Mouse (Mus musculus): ENCODE results near the gene Ubash3b. TPM values are rescaled to one million over a fixed set of nuclear protein-coding genes. Genes with fewer than 3 reads are reported as not detected.

Ubash3b gene
- polyA plus RNA-seq, 1 experiment from 2014 or later, result 12.1 TPM

GRCm38 (mm10) chr9:41103722-41104121 is 57.8 kb downstream of the Ubash3b start:
- Histone ChIP-seq H3K9ac (replicated peaks) (no peak overlapping the region), H3K4me3 (replicated peaks) (no peak overlapping the region), H3K9me3 (no peaks in the 10 kb centered on the region), H3K4me2 (replicated peaks) (no peak overlapping the region), H3K36me3 (no peaks in the 10 kb centered on the region), H3K27me3 (no peaks in the 10 kb centered on the region), H3K4me1 (replicated peaks) (peaks cover 8% of the 10 kb centered on the region; the same call in 1 of the 2 replicates), H3K27ac (no peak overlapping the region)
- 96% methylated on average over 8 of the region's 8 CpGs for WGBS
- ATAC-seq, result no peak

GRCm38 (mm10) chr9:41102613-41103012 is 58.9 kb downstream of the Ubash3b start:
- no peak for ATAC-seq
- 82% methylated on average over 10 of the region's 10 CpGs for WGBS
- 0 out of 2 replicates have a peak, but pooled peaks cover 5% of the 10 kb centered on the region for H3K4me1 ChIP-seq (replicated peaks)
- no peaks in the 10 kb centered on the region for H3K27me3 ChIP-seq
- H3K27ac ChIP-seq, result no peak overlapping the region
- H3K4me3 ChIP-seq (replicated peaks), result no peak overlapping the region
- H3K9me3 ChIP-seq, result no peaks in the 10 kb centered on the region
- no peaks in the 10 kb centered on the region for H3K36me3 ChIP-seq
- no peak overlapping the region for H3K4me2 ChIP-seq (replicated peaks)
- no peak overlapping the region for H3K9ac ChIP-seq (replicated peaks)

DNA sequence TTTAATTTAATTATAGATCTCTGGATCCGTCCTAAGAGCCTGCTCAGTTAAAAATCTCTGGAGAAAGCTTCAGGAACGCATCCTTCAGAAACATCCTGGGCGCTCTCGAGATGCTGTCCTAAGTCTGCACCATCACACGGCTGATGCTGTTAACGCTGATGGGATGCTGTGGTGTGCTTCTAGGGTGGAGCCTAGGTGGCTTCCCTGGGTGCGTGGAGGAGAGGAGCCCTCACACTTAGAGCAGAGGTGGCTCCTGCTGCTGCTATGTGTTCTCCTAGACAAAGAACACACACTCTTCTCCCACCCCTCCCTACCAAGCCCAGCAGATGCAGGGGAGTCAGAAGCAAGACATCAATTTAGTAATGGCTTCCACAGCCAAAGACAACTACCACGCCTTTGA is 61.6 kb downstream of the Ubash3b start:
- Histone ChIP-seq H3K4me3 (replicated peaks) (no peak overlapping the region), H3K9ac (replicated peaks) (no peak overlapping the region), H3K9me3 (no peaks in the 10 kb centered on the region), H3K36me3 (no peaks in the 10 kb centered on the region), H3K4me1 (replicated peaks) (no peaks in the 10 kb centered on the region), H3K27ac (no peak overlapping the region), H3K4me2 (replicated peaks) (no peak overlapping the region), H3K27me3 (no peaks in the 10 kb centered on the region)
- 82% methylated on average over 8 of the region's 8 CpGs for WGBS
- no peak for ATAC-seq

DNA sequence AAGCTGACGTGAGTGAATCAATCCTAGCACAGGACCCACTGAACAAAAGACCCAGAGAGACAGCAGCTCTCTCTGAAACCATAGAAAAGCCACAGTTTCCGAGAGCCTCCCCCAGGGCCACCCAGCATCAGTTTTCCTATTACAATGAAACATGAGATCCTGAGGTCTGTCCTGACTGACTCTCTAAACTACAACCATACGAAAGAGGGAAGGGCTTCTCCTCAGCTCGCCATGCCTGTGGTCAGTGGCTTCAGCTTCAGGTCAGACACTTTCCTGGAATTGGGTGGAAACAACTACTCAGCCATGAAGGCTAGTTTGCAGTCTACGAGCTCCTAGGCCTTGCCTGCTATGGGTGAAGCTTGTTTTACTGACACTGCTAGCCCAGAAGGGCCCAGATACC is 62.4 kb downstream of the Ubash3b start:
- Histone ChIP-seq H3K36me3 (no peaks in the 10 kb centered on the region), H3K4me3 (replicated peaks) (no peak overlapping the region), H3K4me1 (replicated peaks) (no peaks in the 10 kb centered on the region), H3K9ac (replicated peaks) (no peak overlapping the region), H3K9me3 (no peaks in the 10 kb centered on the region), H3K27ac (no peak overlapping the region), H3K27me3 (no peaks in the 10 kb centered on the region), H3K4me2 (replicated peaks) (no peak overlapping the region)
- ATAC-seq, result no peak
- WGBS, result 67% methylated on average over 5 of the region's 5 CpGs

DNA sequence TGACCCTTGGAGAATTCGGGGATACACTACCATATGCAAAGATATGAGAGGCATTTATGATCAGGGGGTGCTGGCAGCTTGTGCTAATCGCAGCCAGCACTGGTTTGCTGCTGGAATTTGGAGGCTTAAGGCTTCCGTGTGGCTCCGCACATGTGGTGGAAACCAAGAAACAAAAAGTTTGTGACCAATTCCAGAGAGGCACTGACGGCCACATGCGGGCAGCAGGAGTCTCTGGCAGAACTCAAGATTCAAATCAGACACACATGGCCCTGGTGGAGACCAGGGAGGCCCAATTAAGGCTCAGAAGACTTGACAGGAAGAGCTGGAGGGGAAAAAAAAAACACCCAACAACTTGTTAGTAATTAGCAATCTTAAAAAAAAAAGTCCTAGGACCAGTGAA is 63.4 kb downstream of the Ubash3b start:
- H3K4me1 ChIP-seq (replicated peaks), result no peaks in the 10 kb centered on the region
- 91% methylated on average over 6 of the region's 6 CpGs for WGBS
- H3K4me2 ChIP-seq (replicated peaks), result no peak overlapping the region
- no peak overlapping the region for H3K9ac ChIP-seq (replicated peaks)
- no peak overlapping the region for H3K27ac ChIP-seq
- H3K27me3 ChIP-seq, result no peaks in the 10 kb centered on the region
- no peak overlapping the region for H3K4me3 ChIP-seq (replicated peaks)
- H3K36me3 ChIP-seq, result no peaks in the 10 kb centered on the region
- H3K9me3 ChIP-seq, result no peaks in the 10 kb centered on the region
- ATAC-seq, result no peak

- ATAC-seq, result no peak
- WGBS, result 92% methylated on average over 12 of the region's 12 CpGs
- Histone ChIP-seq H3K9ac (replicated peaks) (no peak overlapping the region), H3K4me2 (replicated peaks) (no peak overlapping the region), H3K27ac (no peak overlapping the region; the same call in 1 of the 2 replicates), H3K27me3 (no peaks in the 10 kb centered on the region), H3K9me3 (no peaks in the 10 kb centered on the region), H3K36me3 (no peaks in the 10 kb centered on the region), H3K4me1 (replicated peaks) (peaks cover 3% of the 10 kb centered on the region; the same call in 1 of the 2 replicates), H3K4me3 (replicated peaks) (no peak overlapping the region)
Measured at GRCm38 (mm10) chr9:41091993-41092392, 69.5 kb downstream of the Ubash3b start.

DNA sequence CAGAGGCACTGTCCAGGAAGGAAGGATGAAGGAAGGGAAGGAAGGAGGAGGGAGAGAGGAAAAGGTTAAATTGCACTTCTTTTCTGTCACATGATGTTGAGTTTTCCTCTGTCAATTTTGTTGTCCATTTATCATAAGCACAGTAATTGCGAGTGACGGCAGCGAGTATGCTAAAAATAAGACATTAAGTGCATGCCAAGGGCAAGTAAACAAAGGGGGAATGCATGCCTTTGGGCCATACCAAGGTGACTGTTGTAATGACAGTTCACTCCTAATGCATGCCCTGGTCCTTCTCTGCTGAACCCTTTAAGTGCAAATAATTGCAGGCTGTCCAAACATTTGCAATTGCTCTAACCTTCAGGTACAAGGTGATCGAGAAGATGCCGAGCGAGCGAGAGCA is 70.3 kb downstream of the Ubash3b start:
- no peak for ATAC-seq
- no peak overlapping the region for H3K4me3 ChIP-seq (replicated peaks)

GRCm38 (mm10) chr9:41087831-41088383 is 73.6 kb downstream of the Ubash3b start:
- no peaks in the 10 kb centered on the region for H3K36me3 ChIP-seq
- H3K9me3 ChIP-seq, result no peaks in the 10 kb centered on the region
- H3K9ac ChIP-seq (replicated peaks), result no peak overlapping the region
- no peak overlapping the region for H3K4me2 ChIP-seq (replicated peaks)
- H3K4me3 ChIP-seq (replicated peaks), result no peak overlapping the region
- no peak for ATAC-seq
- peaks cover 10% of the 10 kb centered on the region for H3K4me1 ChIP-seq (replicated peaks)
- WGBS, result 78% methylated on average over 9 of the region's 9 CpGs
- H3K27ac ChIP-seq, result no peak overlapping the region
- no peaks in the 10 kb centered on the region for H3K27me3 ChIP-seq

More for the DNA sequence above, 70.3 kb downstream of the Ubash3b start:
- H3K27me3 ChIP-seq, result no peaks in the 10 kb centered on the region
- H3K9ac ChIP-seq (replicated peaks), result no peak overlapping the region
- no peak overlapping the region for H3K4me2 ChIP-seq (replicated peaks)
- no peaks in the 10 kb centered on the region for H3K9me3 ChIP-seq
- H3K4me1 ChIP-seq (replicated peaks), result peaks cover 3% of the 10 kb centered on the region; the same call in 1 of the 2 replicates
- H3K36me3 ChIP-seq, result no peaks in the 10 kb centered on the region
- 93% methylated on average over 7 of the region's 7 CpGs for WGBS
- H3K27ac ChIP-seq, result no peak overlapping the region

GRCm38 (mm10) chr9:41084191-41084901 is 77.2 kb downstream of the Ubash3b start:
- Histone ChIP-seq H3K4me1 (replicated peaks) (peaks cover 10% of the 10 kb centered on the region), H3K9me3 (no peaks in the 10 kb centered on the region), H3K27me3 (no peaks in the 10 kb centered on the region), H3K4me2 (replicated peaks) (no peak overlapping the region), H3K4me3 (replicated peaks) (no peak overlapping the region), H3K9ac (replicated peaks) (no peak overlapping the region), H3K36me3 (no peaks in the 10 kb centered on the region), H3K27ac (no peak overlapping the region)
- WGBS, result 72% methylated on average over 11 of the region's 11 CpGs
- ATAC-seq, result no peak

GRCm38 (mm10) chr9:41083386-41084055 is 78.0 kb downstream of the Ubash3b start:
- no peaks in the 10 kb centered on the region for H3K36me3 ChIP-seq
- ATAC-seq, result no peak
- WGBS, result 86% methylated on average over 6 of the region's 6 CpGs

DNA sequence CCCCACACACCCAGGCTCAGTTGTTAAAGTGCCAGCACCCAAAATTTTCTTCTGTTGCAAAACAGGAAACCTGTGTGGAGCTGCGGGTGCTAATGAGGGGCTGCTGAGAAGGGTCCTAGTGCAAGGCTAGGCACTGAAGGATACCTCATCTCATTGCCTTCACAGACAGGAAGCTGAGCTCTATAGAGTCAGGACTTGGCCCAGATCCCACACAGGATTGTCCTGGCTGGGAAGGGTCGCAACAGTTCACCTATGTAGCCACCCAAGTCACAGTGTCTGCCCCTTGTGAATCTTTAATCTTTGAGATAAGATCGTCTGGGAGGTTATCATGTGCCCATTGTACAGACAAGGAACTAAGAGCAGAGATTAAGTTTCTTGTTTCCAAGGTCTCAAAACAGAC is 78.6 kb downstream of the Ubash3b start:
- Histone ChIP-seq H3K9me3 (no peaks in the 10 kb centered on the region), H3K9ac (replicated peaks) (no peak overlapping the region), H3K4me2 (replicated peaks) (no peak overlapping the region), H3K4me3 (replicated peaks) (no peak overlapping the region), H3K4me1 (replicated peaks) (peaks cover 16% of the 10 kb centered on the region), H3K36me3 (no peaks in the 10 kb centered on the region), H3K27me3 (no peaks in the 10 kb centered on the region), H3K27ac (no peak overlapping the region)
- no peak for ATAC-seq
- WGBS, result 91% methylated on average over 3 of the region's 3 CpGs

More at GRCm38 (mm10) chr9:41083386-41084055, 78.0 kb downstream of the Ubash3b start:
- Histone ChIP-seq H3K27ac (no peak overlapping the region), H3K9me3 (no peaks in the 10 kb centered on the region), H3K27me3 (no peaks in the 10 kb centered on the region), H3K4me1 (replicated peaks) (peaks cover 11% of the 10 kb centered on the region), H3K9ac (replicated peaks) (no peak overlapping the region), H3K4me3 (replicated peaks) (no peak overlapping the region), H3K4me2 (replicated peaks) (no peak overlapping the region)

DNA sequence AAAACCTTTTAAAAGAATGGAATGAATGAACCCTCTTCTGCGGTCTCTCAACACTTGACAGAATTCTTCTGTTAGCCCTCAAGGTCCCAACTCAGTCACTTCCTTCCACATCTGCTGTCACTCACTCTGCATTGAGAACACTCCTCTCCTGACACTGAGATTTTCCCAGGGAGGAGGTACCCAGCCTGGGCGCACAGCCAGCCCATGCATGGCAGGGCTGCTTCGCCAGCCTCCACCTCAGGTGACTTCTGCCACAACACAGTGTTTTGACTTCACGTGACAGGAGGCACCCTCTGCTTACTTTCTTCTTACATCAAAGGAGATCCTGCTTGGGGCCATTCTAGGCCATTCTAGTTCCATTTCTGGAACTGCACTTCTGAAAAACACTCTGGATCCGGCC is 80.6 kb downstream of the Ubash3b start:
- no peaks in the 10 kb centered on the region for H3K36me3 ChIP-seq
- H3K4me2 ChIP-seq (replicated peaks), result no peak overlapping the region
- ATAC-seq, result no peak

More for the DNA sequence above, 80.6 kb downstream of the Ubash3b start:
- Histone ChIP-seq H3K4me3 (replicated peaks) (no peak overlapping the region), H3K27ac (no peak overlapping the region), H3K27me3 (no peaks in the 10 kb centered on the region), H3K4me1 (replicated peaks) (peaks cover 35% of the 10 kb centered on the region), H3K9me3 (no peaks in the 10 kb centered on the region), H3K9ac (replicated peaks) (no peak overlapping the region)
- 83% methylated on average over 5 of the region's 5 CpGs for WGBS
